Mouse (Mus musculus): ENCODE data around the gene Eif4a3.
A peak's percentile ranks its signal among the peaks of the same experiment; 100 is the strongest.
"Not testable (repeated sequence)": the region's sequence is repeated elsewhere in the genome, so short reads cannot be mapped to it uniquely, and the experiment has no call there.

Gene Eif4a3

DNA sequence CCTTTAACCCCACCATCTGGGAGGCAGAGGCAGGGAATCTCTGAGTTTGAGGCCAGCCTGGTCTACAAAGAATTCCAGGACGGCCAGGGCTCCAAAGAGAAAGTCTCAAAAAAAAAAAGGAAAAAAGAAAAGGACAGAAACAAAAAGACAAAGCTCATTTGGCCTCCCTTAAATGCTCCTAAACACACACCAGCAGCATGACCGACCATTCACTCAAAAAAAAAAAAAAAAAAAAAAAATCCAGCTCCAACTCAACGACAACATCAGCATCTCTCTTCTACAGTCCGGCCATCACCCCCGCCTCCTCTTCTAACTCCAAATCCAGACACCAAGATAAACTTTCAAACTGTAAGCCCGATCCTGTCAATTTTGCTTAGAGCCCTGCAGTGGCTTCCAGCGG is 972 bp downstream of the Eif4a3 start:
- DNase-seq (ENCODE audit: low read depth, low spot score), result no peak

DNA sequence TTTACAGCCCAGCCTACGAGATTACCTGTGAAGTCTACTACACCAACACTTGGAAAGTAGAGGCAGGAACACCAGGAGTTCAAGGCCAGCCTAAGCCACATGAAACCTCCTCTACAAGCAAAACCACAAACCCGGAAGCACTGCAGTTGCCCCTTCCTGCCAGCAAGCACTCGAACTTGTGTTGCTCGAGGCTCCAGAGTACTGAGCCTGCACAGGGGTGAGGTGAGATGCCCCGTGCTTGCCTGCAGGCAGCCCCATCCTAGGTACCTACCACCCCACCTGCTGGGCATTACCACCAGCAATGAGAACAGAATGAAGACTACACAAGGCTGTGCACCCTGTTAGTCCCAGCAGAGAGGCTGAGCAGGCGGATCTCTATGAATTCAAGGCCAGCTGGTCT is 1.9 kb downstream of the Eif4a3 start:
- peak; percentile 56 for DNase-seq (ENCODE audit: low read depth, low spot score)

DNA sequence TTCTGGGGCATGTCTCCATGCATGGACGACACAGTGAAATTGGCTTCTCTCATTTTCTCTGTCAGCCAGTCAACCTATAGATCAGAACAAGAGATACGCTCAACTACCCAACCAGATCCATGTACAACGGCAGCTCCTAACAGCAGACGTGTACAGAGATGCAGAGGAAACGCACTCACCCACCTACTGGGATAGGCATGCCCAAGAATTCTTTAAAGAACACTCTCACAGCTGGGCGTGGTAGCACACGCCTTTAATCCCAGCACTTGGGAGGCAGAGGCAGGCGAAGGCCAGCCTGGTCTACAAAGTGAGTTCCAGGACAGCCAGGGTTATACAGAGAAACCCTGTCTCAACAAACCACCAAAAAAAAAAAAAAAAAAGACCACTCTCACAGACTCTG is 7.0 kb downstream of the Eif4a3 start:
- not testable (repeated sequence) for DNase-seq (ENCODE audit: low read depth, low spot score)

DNA sequence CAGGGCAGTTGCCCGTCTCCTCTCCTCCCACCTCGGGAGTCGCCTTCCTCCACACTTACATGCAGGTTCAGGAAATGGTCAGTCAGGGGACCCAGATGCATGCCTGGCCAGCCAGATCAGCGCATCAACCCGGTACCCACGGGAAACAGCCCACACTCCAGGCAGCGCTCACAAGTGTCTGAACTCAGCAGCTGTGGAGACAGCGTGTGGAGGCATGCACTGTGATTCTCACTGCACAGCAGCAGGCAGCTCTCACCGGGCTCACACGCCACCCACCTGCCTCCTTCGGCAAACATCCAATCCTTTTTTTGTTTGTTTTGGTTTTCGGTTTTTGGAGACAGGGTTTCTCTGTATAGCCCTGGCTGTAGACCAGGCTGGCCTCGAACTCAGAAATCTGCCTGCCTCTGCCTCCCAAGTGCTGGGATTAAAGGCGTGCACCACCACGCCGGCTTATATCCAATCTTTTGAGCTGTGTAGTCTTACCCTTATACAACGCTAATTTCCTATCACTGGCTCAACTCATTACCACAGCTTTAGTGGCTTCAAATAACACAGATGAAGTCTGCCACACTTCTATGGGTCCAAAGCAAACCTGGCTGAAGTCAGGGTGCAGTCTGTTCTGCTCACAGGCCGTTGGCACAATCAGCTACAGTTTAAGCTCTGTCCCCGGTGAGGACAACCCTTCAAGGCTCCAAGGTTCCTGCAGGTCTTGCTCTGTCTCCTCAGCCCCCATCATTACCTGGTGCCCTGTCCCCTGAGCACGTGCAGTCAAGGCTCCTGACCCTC is 12.5 kb downstream of the Eif4a3 start:
- no peak for DNase-seq (ENCODE audit: low read depth, low spot score)

DNA sequence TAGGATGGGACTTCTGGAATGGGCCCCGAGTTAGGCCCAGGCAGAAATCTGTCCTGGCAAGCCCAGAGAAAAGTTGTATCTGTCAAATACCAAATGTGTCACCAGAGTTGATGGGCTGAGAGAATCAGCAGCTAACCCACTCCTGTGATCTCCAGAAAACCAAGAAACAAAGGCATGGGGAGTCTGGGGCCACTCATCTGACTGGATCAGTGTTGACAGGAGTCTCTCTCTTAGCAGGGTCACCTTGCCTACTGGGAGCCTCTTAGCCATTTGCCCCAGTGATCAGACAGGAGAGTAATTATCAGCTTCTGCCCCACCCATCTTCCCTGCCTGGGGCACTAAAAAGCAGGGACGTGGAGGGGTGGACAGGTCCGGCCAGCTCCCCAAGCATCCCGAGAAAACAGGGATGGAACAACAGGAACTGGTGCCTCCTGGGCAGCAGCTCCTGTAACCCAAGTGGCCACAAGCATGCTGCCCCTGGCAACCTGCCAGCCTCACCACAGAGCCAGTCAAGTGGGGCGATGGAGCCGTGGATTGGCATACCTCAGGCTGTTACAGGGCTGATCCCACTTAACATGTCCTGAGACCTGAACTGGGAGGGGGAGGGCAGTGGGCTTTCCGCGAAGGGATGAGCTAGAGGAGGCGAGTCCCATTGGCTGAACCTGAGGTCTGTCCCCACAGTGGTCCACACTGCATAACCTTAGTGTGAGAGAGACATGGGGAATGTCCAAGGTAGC is 13.9 kb downstream of the Eif4a3 start:
- DNase-seq (ENCODE audit: low read depth, low spot score), result no peak

DNA sequence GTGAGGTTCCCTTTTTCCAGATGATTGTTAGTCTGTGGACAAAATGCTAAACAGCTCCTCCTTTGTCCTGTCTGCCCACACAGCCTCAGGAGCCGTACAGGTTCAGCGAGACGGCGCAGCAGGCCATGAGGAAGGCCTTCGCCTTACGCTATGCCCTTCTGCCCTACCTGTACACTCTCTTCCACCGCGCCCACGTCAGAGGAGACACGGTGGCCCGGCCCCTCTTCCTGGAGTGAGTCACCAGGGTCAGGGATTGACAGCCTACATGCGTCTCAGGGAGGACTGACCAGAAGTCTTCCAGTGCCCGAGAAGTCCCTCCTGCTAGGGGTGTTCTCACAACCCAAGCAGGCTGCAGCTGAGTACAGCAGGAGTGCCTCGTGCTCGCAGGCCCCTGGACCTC is 18.9 kb downstream of the Eif4a3 start:
- no peak for DNase-seq (ENCODE audit: low read depth, low spot score)

DNA sequence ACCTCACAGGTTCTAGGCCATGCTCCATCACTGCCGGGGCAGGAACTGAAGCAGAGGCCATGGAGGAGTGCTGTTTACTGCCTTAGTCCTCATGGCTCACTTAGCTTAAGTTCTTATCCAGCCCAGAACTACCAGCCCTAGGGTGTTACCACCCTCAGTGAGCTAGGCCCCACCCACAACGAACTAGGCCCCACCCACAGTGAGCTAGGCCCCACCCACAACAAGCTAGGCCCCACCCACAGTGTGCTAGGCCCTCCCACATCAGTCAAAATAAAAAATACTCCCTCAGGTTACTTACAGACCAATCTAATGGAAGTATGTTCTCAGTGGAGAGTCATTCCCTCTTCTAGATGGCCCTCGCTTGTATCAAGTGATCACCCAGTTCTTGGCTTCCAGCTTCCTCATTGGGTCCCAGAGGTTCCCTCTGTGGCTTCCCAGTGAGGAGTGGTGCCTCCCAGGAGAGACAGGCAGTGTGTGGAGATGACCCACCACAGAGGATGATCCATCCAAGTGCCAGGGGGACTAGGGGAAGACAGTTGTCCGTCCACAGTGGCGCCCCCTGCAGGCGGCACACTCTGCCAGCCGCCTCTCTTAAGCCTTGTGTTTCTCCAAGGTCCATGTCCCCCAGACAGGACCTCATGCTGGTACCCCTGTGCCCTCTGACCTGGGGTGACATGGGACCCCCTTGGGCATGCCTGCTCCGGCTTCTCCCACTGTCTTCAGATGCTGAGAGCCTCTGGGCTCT is 26.5 kb downstream of the Eif4a3 start:
- peak; percentile 28 for DNase-seq (ENCODE audit: low read depth, low spot score)

DNA sequence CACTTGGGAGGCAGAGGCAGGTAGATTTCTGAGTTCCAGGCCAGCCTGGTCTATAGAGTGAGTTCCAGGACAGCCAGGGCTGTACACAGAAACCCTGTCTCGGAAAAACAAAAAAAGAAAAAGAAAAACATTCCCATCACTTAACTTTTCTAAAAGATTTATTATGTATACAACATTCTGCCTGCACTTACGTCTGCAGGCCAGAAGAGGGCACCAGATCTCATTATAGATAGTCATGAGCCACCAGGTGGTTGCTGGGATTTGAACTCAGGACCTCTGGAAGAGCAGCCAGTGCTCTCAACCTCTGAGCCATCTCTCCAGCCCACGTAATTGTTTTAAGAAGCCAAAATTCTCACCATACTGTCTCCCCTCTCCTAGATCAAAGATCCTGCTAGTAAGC is 27.4 kb downstream of the Eif4a3 start:
- not testable (repeated sequence) for DNase-seq (ENCODE audit: low read depth, low spot score)

DNA sequence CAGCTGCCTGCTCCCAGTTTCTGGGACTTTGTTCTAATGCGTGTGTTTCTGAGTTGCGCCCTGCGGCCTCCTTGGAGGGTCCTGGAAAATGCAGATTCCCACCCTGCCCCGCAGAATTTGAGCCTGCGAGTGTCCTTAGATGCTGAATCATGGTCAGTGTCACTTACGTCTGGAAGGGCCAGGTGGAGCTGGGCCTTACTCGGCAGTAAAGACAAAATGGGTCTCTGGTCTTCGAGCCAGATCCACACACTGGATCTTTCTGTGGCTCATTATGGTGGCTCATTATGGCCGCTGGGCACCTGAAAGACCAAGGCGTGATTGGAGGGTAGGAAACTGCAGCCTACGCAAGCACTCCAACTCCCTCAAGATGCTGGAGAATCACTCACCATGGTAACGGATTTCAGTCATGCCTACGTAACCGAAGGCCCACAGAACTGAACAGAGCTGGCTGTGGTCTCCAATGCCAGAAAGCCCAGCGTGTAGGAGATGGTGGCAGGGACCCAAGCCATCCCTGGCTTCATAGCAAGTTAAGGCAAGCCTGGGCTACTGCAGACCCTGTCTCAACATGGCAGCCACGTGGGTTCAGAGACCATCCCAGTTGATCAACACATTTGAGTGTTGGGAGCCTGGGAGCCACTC is 31.2 kb downstream of the Eif4a3 start:
- DNase-seq (ENCODE audit: low read depth, low spot score), result no peak

DNA sequence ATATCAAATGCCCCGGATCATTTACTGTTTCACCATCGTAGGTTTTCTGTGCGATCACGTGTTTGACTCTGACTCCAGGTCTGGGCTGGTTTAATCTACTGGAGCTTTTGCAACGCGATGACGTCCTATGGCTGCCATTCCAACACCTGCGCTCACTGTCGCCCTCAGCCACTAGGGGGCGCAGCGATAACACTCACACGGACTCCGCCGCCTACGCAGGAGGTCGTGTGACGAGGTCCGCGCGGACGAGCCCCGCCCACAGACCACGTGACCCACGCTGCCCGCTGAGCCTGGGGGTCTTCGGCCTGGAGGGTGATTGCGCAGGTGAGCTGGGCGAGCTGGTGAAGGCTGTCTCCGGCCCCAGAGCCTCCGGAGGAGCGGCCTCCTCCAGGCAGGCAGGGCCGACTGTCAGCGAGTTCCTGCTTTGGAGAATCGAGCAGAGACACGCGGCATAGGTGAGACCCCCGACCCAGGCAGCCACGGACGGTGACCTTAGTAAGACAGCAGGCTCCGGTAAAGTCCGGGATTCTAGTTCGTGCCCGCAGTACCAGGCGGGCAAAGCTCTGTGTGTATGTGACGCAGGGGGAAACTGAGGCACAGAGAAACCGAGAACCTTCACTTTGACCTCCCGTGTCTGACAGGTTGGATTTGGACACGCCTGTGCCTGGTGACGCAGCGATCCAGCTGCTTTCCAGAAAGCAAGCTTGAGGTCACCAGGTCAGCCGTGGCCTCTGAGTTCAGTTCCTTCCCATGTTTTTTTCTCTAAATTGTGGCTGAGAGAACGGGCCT is 31.9 kb downstream of the Eif4a3 start, which contains the start of gene Gaa:
TSS of gene Gaa (plus strand) at position 120 of the 789 bp plus-strand sequence.
- peak; percentile 96 for DNase-seq (ENCODE audit: low read depth, low spot score)

DNA sequence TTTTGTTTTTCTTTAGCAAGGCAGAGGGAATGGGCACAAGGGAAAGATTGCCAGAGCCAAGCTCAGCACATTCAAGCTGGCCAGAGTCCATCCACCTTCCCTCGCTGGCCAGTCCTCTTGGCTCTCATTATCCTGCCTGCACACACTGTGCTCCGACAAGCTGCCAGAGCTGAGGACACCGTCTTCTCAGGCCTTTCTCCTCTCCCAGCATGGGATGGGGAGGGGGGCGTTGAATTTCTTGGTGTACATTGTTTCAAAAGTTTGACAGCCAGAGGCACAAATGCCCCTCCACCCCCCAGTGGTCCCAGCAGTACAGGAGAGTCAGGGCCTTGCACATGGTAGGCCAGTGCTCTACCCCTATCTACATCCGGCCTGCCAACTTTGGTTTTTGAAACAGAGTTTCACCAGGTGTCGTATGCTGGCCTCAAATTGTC is 32.6 kb downstream of the Eif4a3 start:
- no peak for DNase-seq (ENCODE audit: low read depth, low spot score)

DNA sequence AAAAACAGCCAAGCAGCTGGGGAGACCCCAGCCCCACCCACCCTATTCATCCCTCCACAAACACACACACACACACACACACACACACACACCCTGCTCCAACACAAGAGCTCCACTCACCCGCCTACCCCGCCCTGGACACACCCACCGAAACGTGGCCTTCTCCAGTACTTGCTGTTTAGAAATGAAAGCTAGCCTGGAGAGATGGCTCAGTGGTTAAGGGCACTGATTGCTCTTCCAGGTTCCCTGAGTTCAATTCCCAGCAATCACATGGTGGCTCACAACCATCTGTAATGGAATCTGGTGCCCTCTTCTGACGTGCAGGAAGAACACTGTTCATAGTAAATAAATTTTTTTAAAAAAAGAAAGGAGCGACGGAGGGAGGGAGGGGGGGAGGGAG is 34.1 kb downstream of the Eif4a3 start:
- no peak for DNase-seq (ENCODE audit: low read depth, low spot score)

DNA sequence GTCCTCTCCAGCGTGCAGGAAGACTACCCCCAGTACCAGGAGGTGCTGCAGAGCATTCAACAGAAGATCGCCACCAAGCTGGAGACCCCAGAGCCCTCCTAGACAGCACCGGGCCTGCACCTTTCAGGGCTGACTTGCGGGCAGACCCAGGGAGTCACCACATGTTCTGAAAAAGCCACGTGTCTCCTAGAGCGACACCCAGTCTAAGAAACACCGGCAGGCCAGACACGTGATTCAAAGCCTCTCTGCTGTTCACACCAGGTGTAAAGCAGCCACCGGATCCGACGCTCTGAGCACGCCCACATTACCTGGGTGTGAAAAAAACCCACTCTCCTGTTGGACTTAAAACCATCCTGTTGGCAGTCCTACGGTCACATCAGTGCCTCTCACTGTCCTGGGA is 35.5 kb downstream of the Eif4a3 start:
- no peak for DNase-seq (ENCODE audit: low read depth, low spot score)

DNA sequence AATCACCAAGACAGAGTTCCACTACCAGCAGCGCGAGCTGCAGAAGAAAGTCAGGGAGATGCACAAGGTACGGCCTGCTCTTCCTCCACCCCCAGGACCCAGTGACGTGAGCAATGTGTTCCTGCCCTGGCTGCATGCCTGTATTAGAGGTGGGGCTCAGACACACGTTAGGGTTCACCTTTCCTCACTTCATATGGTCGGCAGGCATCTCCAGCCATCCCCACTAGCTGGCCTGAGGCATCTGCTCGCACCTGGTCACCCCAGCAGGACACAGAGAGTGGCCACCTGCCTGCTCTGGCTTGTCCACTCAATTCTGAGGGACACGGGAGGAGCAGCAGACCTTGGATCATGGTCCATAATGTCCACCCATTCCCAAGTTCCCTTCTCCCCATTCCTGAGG is 39.9 kb downstream of the Eif4a3 start:
- DNase-seq (ENCODE audit: low read depth, low spot score), result no peak

DNA sequence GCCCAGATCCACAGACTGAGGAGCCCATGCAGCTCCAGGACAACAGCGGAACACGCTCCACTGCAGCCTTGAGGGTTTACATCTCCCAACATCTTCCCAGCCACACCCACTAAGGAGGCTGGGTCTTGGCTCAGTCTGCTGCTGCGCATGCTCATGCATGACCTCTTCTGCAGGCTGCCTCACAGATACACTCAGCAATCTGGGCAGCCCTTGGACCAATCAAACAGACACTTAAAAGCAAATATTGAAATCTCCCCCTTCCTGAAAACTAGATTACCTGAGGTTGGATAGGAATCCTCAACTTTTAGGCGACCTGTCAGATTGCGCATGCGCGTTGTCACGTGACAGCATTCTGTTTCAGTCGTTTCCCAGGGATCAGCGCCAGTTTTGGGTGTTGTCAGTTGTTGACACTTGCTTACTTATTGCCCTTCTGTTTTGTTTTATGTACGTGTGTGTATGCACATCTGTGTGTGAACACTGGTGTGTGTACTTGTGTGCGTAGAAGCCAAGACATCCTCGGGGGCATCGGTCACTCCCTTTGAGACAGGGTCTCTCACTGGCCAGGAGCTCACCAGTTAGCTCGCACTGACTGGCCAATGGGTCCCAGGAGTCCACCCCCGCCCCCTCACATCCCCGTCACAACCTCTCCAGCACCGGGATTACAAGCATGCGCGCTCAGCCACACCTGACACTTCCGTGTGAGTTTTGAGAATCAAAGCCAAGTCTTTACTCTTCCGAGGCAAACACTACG is 41.1 kb downstream of the Eif4a3 start:
- peak; percentile 69 for DNase-seq (ENCODE audit: low read depth, low spot score)

DNA sequence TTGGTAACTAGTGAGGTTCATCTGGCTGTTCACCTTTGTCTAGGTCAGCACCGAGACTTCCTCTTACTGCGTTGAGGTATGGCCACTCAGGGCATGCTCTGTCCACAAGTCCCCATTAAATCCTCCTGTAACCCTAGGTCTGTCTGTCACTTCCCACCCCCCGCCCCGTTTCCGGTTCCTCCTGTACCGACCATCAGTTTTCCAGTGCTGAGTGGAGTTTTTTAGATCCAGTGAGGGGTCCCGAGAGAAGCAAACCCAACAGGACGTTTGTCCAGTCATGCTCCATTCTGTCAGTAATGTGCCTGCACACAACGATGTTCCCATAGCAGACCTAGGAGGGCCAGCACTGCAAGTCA is 41.7 kb downstream of the Eif4a3 start:
- DNase-seq (ENCODE audit: low read depth, low spot score), result no peak

DNA sequence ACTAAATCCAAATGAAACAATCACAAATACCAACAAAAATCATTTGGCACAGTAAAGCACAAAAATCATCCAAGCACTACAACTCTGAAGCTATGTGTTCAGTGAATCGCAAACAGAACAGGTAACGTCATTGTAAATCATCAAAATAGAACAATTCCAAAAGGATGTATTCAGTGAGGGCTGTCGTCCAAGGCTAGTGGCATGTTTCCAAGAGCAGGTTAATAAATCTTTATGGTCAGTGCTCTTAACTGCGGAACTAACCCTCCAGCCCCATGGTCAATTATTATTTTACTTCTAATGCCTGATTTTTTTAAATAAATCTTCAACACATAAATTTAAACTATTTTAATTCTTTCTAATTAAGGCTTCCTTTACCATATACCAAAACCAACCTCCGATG is 43.3 kb downstream of the Eif4a3 start:
- DNase-seq (ENCODE audit: low read depth, low spot score), result not testable (repeated sequence)

DNA sequence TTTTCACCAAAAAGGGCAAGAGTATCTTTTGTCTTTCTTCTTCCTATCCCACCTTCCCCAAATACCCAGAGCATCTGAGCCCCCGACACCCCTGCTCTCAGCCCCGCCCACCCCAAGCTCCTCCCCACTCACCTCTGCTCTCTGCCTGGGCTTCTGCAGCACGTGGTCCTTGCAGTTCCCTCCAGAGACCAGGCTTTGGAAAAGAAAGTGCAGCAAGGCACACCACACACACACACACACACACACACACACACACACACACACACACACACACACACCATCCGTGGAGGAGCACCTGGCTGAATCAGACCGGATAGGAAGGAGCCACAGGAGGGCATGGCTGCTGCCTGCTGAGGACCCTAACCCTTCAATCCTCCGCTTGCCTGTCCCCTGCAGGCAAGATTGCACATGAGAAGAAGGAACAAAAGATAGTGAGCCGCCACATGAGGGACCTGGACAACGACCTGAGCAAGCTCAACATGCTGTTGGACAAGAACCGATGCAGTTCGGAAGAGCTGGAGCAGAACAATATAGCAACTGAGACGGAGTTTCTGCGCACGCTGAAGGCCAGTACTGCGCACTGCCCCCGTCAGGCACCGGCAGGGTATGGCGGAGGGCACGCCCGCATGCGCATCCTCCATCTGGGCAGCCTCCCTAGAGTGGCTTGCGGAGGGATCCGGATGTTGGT is 46.9 kb downstream of the Eif4a3 start:
- DNase-seq (ENCODE audit: low read depth, low spot score), result peak; percentile 61

DNA sequence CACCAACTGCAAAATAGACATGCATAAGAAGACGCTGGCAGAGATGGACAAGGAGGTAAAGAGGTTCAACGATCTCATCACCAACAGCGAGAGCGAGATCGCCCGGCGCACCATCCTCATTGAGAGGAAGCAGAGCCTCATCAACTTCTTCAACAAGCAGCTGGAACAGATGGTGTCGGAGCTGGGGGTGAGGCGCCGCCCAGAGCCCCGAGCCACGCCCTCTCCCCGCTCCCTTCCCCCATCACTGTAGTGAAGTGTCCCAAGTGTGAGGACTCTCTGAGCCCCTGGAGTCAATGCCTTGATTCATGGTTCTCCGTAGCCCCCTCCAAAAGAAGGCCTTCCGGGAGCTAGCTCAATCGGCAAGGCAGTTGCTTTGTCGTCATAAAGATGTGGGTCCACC is 48.9 kb downstream of the Eif4a3 start:
- DNase-seq (ENCODE audit: low read depth, low spot score), result no peak

DNA sequence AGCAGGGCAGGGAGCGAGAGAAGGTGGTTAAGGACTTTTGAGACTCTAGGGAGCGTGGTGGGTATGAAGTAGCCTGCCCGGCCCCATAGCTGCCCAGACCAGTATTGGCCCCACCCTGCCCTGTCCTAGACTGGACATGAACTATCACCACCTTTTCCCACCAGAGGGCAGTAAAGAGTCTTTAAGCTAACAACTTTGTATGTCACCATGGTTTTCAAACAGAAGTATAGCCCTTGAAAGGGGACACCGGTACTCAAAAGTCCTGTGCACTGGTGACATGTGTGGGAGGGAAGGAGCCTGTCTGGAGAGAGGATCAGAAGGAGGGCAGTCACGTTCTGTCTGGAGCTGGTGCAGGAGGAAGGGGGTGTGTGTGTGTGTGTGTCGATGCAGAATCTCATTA is 50.9 kb downstream of the Eif4a3 start:
- peak; percentile 59 for DNase-seq (ENCODE audit: low read depth, low spot score)

All from CD4-positive helper T cell, adult 2 months (primary cell).